21 mouse cellular contexts compared by ENCODE assay signal in the genomic region with DNA sequence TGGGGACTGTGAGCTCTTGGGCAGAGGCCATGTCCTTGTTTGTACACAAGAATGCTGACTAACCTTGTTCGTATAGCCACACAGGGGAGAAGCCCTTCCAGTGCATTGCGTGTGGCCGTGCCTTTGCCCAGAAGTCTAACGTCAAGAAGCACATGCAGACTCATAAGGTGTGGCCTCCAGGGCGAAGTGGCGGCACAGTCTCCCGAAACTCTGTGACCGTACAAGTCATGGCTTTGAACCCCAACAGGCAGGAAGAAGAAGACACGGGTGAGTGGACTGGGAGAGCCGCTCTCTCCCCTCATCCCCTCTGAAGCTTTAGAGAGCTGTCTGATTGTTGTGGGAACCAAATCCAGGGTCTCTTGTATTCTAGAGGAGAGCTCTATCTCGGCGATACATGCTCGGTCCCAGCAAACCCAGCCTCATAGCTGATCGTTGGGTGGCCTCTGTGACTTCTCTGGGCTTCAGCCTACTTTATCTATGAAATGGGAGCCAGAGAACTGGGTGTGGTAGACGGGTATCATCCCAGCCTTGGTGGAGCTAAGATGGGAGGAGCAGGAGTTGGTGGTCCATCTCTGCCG. TPM values are rescaled to one million over a fixed set of nuclear protein-coding genes. Genes with fewer than 3 reads are reported as not detected.
DNase-seq lines count a peak whose midpoint lies in the region; ATAC-seq and TF ChIP-seq lines count a peak whose summit lies in the region.
"Had no signal": no experiment of that assay in that cellular context is flagged by ENCODE, and none has a peak within 500 bp of the region (broad histone marks: within the 10 kb centered on the region; RNA-seq: fewer than 3 reads in every experiment).

No protein-coding gene starts in this region.

- no peak overlapping the region; the same call in 1 of the 2 replicates for H3K4me3 ChIP-seq in heart, embryonic 10.5 days
- peak overlapping the region; percentile 17; the same call in 1 of the 2 replicates for H3K4me3 ChIP-seq in G1E (ENCODE audit: low read depth, low read length)
- no peak overlapping the region for H3K4me3 ChIP-seq in intestine, embryonic 16.5 days (ENCODE audit: low read length)
- no peak overlapping the region for H3K4me3 ChIP-seq in lung, postnatal 0 days (ENCODE audit: low read depth, low read length)
- H3K4me3 ChIP-seq: embryonic facial prominence, embryonic 10.5 days; forebrain, embryonic 12.5 days; heart, adult 2 months; hindbrain, embryonic 13.5 days; neural tube, embryonic 15.5 days had no signal

- 84% methylated on average over 16 of the region's 16 CpGs for WGBS in heart, embryonic 10.5 days
- 91% methylated on average over 16 of the region's 16 CpGs for WGBS in intestine, embryonic 16.5 days
- 89% methylated on average over 16 of the region's 16 CpGs for WGBS in lung, postnatal 0 days

- ATAC-seq in G1E (ENCODE audit: extremely low read depth, insufficient number of reproducible peaks, low FRiP score, poor library complexity, severe bottlenecking): no peak
- ATAC-seq in intestine, embryonic 16.5 days: peak; percentile 52
- peak; percentile 74 for ATAC-seq in megakaryocyte-erythroid progenitor cell, adult 5-6 weeks (replicated peaks; ENCODE audit: low FRiP score, low TSS enrichment, poor library complexity, severe bottlenecking)
- no peak; the same call in 1 of the 2 replicates for ATAC-seq in lung, postnatal 0 days

- DNase-seq in heart, embryonic 10.5 days (ENCODE audit: low spot score): no peak
- DNase-seq in heart, postnatal 25 days (ENCODE audit: low spot score): no peak
- DNase-seq in G1E (ENCODE audit: low spot score): no peak
- no peak for DNase-seq in urinary bladder, postnatal 25 days (ENCODE audit: low spot score)
- no peak for DNase-seq in lung, postnatal 0 days (ENCODE audit: low spot score)
- no peak for DNase-seq in ovary, postnatal 36 days (ENCODE audit: low spot score)
- DNase-seq: adrenal gland, adult 2 months; cerebellum, postnatal 10 days; heart, adult 2 months; kidney, adult 18-20 months; thymus, postnatal 4 days had no signal

- H3K4me1 ChIP-seq in heart, embryonic 10.5 days: no peaks in the 10 kb centered on the region
- peaks cover 26% of the 10 kb centered on the region for H3K4me1 ChIP-seq in G1E (ENCODE audit: insufficient read depth, low read depth, low read length)
- no peaks in the 10 kb centered on the region; the same call in 1 of the 2 replicates for H3K4me1 ChIP-seq in intestine, embryonic 16.5 days (ENCODE audit: control insufficient read depth, insufficient read depth, low read length)
- no peaks in the 10 kb centered on the region for H3K4me1 ChIP-seq in lung, postnatal 0 days (ENCODE audit: insufficient read depth, low read depth, low read length)
- H3K4me1 ChIP-seq: embryonic facial prominence, embryonic 10.5 days; forebrain, embryonic 12.5 days; hindbrain, embryonic 13.5 days; neural tube, embryonic 15.5 days had no signal

- H3K9ac ChIP-seq in intestine, embryonic 16.5 days (ENCODE audit: low read depth, low read length): no peak overlapping the region
- H3K9ac ChIP-seq in lung, postnatal 0 days (replicated peaks; ENCODE audit: low read depth): no peak overlapping the region
- H3K9ac ChIP-seq: forebrain, embryonic 12.5 days; hindbrain, embryonic 13.5 days; neural tube, embryonic 15.5 days had no signal

- H3K4me2 ChIP-seq in intestine, embryonic 16.5 days (ENCODE audit: low read depth, low read length): no peak overlapping the region
- no peak overlapping the region for H3K4me2 ChIP-seq in lung, postnatal 0 days (replicated peaks; ENCODE audit: low read depth, low read length)
- H3K4me2 ChIP-seq: forebrain, embryonic 12.5 days; hindbrain, embryonic 13.5 days; neural tube, embryonic 15.5 days had no signal

- TF ChIP-seq CTCF in G1E (IDR thresholded peaks at IDR 0.05; ENCODE audit: low read depth, low read length): no peak
- TF ChIP-seq CTCF in lung, postnatal 0 days (IDR thresholded peaks at IDR 0.05): no peak

- H3K36me3 ChIP-seq in heart, embryonic 10.5 days: peaks cover 43% of the 10 kb centered on the region
- peaks cover 74% of the 10 kb centered on the region for H3K36me3 ChIP-seq in G1E (replicated peaks)
- no peaks in the 10 kb centered on the region for H3K36me3 ChIP-seq in intestine, embryonic 16.5 days (ENCODE audit: control insufficient read depth, insufficient read depth, low read length)
- 0 out of 2 replicates have a peak, but pooled peaks cover 4% of the 10 kb centered on the region for H3K36me3 ChIP-seq in lung, postnatal 0 days (ENCODE audit: insufficient read depth, low read length)

- intact Hi-C loops in heart, postnatal 25 days (cut with DNase I): no loop called here

- H3K27ac ChIP-seq in heart, embryonic 10.5 days: peak overlapping the region; percentile 63
- no peak overlapping the region for H3K27ac ChIP-seq in intestine, embryonic 16.5 days (ENCODE audit: low read length)
- no peak overlapping the region for H3K27ac ChIP-seq in lung, postnatal 0 days (ENCODE audit: low read length)
- H3K27ac ChIP-seq: embryonic facial prominence, embryonic 10.5 days; forebrain, embryonic 12.5 days; heart, adult 2 months; hindbrain, embryonic 13.5 days; neural tube, embryonic 15.5 days had no signal

- H3K9me3 ChIP-seq in heart, embryonic 10.5 days: no peaks in the 10 kb centered on the region
- no peaks in the 10 kb centered on the region for H3K9me3 ChIP-seq in G1E (replicated peaks)
- no peaks in the 10 kb centered on the region for H3K9me3 ChIP-seq in intestine, embryonic 16.5 days (ENCODE audit: control insufficient read depth, low read length)
- no peaks in the 10 kb centered on the region for H3K9me3 ChIP-seq in lung, postnatal 0 days (ENCODE audit: low read length)
- H3K9me3 ChIP-seq: embryonic facial prominence, embryonic 10.5 days; forebrain, embryonic 12.5 days; hindbrain, embryonic 13.5 days; neural tube, embryonic 15.5 days had no signal

- no peak for TF ChIP-seq EP300 in lung, postnatal 0 days (IDR thresholded peaks at IDR 0.05)

- H3K27me3 ChIP-seq in heart, embryonic 10.5 days (ENCODE audit: insufficient read depth, poor library complexity, severe bottlenecking): no peaks in the 10 kb centered on the region
- H3K27me3 ChIP-seq in G1E (ENCODE audit: insufficient read depth, low read length): no peaks in the 10 kb centered on the region
- no peaks in the 10 kb centered on the region for H3K27me3 ChIP-seq in intestine, embryonic 16.5 days (replicated peaks; ENCODE audit: control insufficient read depth, insufficient read depth, low read length)
- no peaks in the 10 kb centered on the region for H3K27me3 ChIP-seq in lung, postnatal 0 days (replicated peaks; ENCODE audit: insufficient read depth, low read length)
- H3K27me3 ChIP-seq: forebrain, embryonic 12.5 days; hindbrain, embryonic 13.5 days; neural tube, embryonic 15.5 days had no signal

RNA-seq across cellular contexts. Expression of gene 4930519P11Rik, which starts 19.1 kb away (rescaled TPM):
- 0.32 and 0.69 TPM in 2 replicates for polyA plus RNA-seq in heart, embryonic 10.5 days (2016; fragmentation: Nextera tagmentation; extraction: Ambion mirVana)
- total RNA-seq in heart, postnatal 25 days (2021): not detected
- total RNA-seq in G1E (2014; fragmentation: Nextera tagmentation): not detected in 2 replicates
- 0.52 TPM in 1 of 2 replicates, not detected in the other for total RNA-seq in G1E (2017)
- polyA plus RNA-seq in G1E (2012): 1.5 and 1.7 TPM in 2 replicates
- polyA plus RNA-seq in intestine, embryonic 16.5 days (2015; fragmentation: Nextera tagmentation; extraction: Ambion mirVana): not detected in 2 replicates
- not detected in 2 replicates for total RNA-seq in megakaryocyte-erythroid progenitor cell, adult 5-6 weeks (2014; fragmentation: Nextera tagmentation)
- total RNA-seq in megakaryocyte-erythroid progenitor cell, adult 5-6 weeks (2017): not detected in 2 replicates
- polyA plus RNA-seq in lung, postnatal 0 days (2015; fragmentation: Nextera tagmentation; extraction: Ambion mirVana): 0.40 and 0.61 TPM in 2 replicates
- total RNA-seq: heart, adult 2 months; liver, adult 2 months; megakaryocyte, adult 5-6 weeks; monocyte, adult 5-6 weeks had no signal
- polyA plus RNA-seq: embryonic facial prominence, embryonic 10.5 days; forebrain, embryonic 12.5 days; large intestine, adult 2 months had no signal

RNA-seq across cellular contexts. Expression of gene Zfp341, which starts 19.2 kb away (rescaled TPM):
- polyA plus RNA-seq in heart, embryonic 10.5 days (2016; fragmentation: Nextera tagmentation; extraction: Ambion mirVana): 0.87 and 0.95 TPM in 2 replicates
- 1 to 10 TPM; 3.0 to 3.1 TPM for total RNA-seq in heart, postnatal 25 days (2021)
- total RNA-seq in G1E (2014; fragmentation: Nextera tagmentation) (5.4 and 7.4 TPM in 2 replicates), G1E (2017) (0.93 TPM in 2 replicates)
- polyA plus RNA-seq in G1E (2012): 10.2 and 11.1 TPM in 2 replicates
- 0.53 and 0.55 TPM in 2 replicates for polyA plus RNA-seq in intestine, embryonic 16.5 days (2015; fragmentation: Nextera tagmentation; extraction: Ambion mirVana)
- 5.1 and 7.1 TPM in 2 replicates for total RNA-seq in megakaryocyte-erythroid progenitor cell, adult 5-6 weeks (2014; fragmentation: Nextera tagmentation)
- 0.30 and 1.1 TPM in 2 replicates for total RNA-seq in megakaryocyte-erythroid progenitor cell, adult 5-6 weeks (2017)
- 0.76 and 1.0 TPM in 2 replicates for polyA plus RNA-seq in lung, postnatal 0 days (2015; fragmentation: Nextera tagmentation; extraction: Ambion mirVana)

RNA-seq across cellular contexts. Expression of gene Chmp4b, which starts 19.2 kb away (rescaled TPM):
- polyA plus RNA-seq in heart, embryonic 10.5 days (2016; fragmentation: Nextera tagmentation; extraction: Ambion mirVana): 13.5 and 17.4 TPM in 2 replicates
- total RNA-seq in heart, postnatal 25 days (2021): 100 to 1,000 TPM; 112 TPM
- 57.9 and 66.2 TPM in 2 replicates for total RNA-seq in G1E (2014; fragmentation: Nextera tagmentation)
- 99.8 and 102 TPM in 2 replicates for total RNA-seq in G1E (2017)
- polyA plus RNA-seq in G1E (2012): 110 and 144 TPM in 2 replicates
- 23.6 and 28.7 TPM in 2 replicates for polyA plus RNA-seq in intestine, embryonic 16.5 days (2015; fragmentation: Nextera tagmentation; extraction: Ambion mirVana)
- 79.5 and 118 TPM in 2 replicates for total RNA-seq in megakaryocyte-erythroid progenitor cell, adult 5-6 weeks (2014; fragmentation: Nextera tagmentation)
- 95.1 and 99.0 TPM in 2 replicates for total RNA-seq in megakaryocyte-erythroid progenitor cell, adult 5-6 weeks (2017)
- polyA plus RNA-seq in lung, postnatal 0 days (2015; fragmentation: Nextera tagmentation; extraction: Ambion mirVana): 33.1 and 33.7 TPM in 2 replicates

RNA-seq across cellular contexts. Expression of gene Pxmp4, which starts 28.8 kb away (rescaled TPM):
- 19.9 and 21.5 TPM in 2 replicates for polyA plus RNA-seq in heart, embryonic 10.5 days (2016; fragmentation: Nextera tagmentation; extraction: Ambion mirVana)
- 10 to 100 TPM; 23.9 to 26.0 TPM for total RNA-seq in heart, postnatal 25 days (2021)
- total RNA-seq in G1E (2014; fragmentation: Nextera tagmentation) (20.7 and 22.6 TPM in 2 replicates), G1E (2017) (35.7 and 41.5 TPM in 2 replicates)
- polyA plus RNA-seq in G1E (2012): 5.4 and 6.2 TPM in 2 replicates
- 41.2 and 41.9 TPM in 2 replicates for polyA plus RNA-seq in intestine, embryonic 16.5 days (2015; fragmentation: Nextera tagmentation; extraction: Ambion mirVana)
- 17.3 and 18.1 TPM in 2 replicates for total RNA-seq in megakaryocyte-erythroid progenitor cell, adult 5-6 weeks (2014; fragmentation: Nextera tagmentation)
- total RNA-seq in megakaryocyte-erythroid progenitor cell, adult 5-6 weeks (2017): 9.1 and 12.4 TPM in 2 replicates
- 29.0 and 33.5 TPM in 2 replicates for polyA plus RNA-seq in lung, postnatal 0 days (2015; fragmentation: Nextera tagmentation; extraction: Ambion mirVana)

Comparison
In these comparisons a context has a peak if more than half of its experiments do, and no peak if none do; other contexts are left out.
1. ATAC-seq: peak in intestine, embryonic 16.5 days (single experiment) and megakaryocyte-erythroid progenitor cell, adult 5-6 weeks (single experiment); none in G1E (single experiment) and lung, postnatal 0 days (single experiment).